In the genomic region with DNA sequence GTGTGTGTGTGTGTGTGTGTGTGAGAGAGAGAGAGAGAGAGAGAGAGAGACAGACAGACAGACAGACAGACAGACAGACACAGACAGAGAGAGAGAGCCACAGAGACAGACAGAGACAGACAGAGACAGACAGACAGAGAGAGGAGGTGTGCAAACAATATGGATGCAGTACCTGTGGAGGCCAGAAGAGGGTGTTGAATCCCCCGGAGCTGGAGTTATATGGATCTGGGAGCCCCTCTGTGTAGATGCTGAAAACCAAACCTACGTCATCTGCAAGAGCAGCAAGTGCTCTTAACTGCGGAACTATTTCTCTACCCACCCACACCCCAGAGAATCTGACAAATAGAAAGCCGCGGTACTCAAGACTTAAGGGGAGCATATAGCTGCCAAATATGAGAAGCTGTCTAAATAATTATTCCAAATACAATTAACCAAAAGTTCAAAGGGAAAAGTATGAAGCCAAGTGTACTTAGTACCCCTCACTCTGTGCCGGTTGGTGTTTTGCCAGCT, we compare ENCODE assay signal across 28 mouse cellular contexts.
DNase-seq lines count a peak whose midpoint lies in the region; ATAC-seq and TF ChIP-seq lines count a peak whose summit lies in the region.
"Had no signal": no experiment of that assay in that cellular context is flagged by ENCODE, and none has a peak within 500 bp of the region (broad histone marks: within the 10 kb centered on the region; RNA-seq: fewer than 3 reads in every experiment).

No protein-coding gene starts in this region.

- no peak overlapping the region for H3K4me2 ChIP-seq in lung, postnatal 0 days (replicated peaks; ENCODE audit: low read depth, low read length)
- H3K4me2 ChIP-seq in forebrain, embryonic 16.5 days (ENCODE audit: low read length) = no peak overlapping the region
- H3K4me2 ChIP-seq: heart, embryonic 13.5 days; hindbrain, embryonic 13.5 days; limb, embryonic 15.5 days; lung, embryonic 15.5 days; neural tube, embryonic 12.5 days had no signal

- TF ChIP-seq EP300 in lung, postnatal 0 days (IDR thresholded peaks at IDR 0.05) = no peak

- no peaks in the 10 kb centered on the region for H3K27me3 ChIP-seq in lung, postnatal 0 days (replicated peaks; ENCODE audit: insufficient read depth, low read length)
- H3K27me3 ChIP-seq in forebrain, embryonic 16.5 days (replicated peaks; ENCODE audit: control insufficient read depth, insufficient read depth, low read length) = no peaks in the 10 kb centered on the region
- H3K27me3 ChIP-seq: hindbrain, embryonic 13.5 days; limb, embryonic 15.5 days; lung, embryonic 15.5 days; neural tube, embryonic 12.5 days had no signal

- in situ Hi-C loops in ES-E14 (cut with MboI; ENCODE audit: low sequenced_read_pairs in 2 of 2, unreplicated experiment in 2 of 2) = no loop called here

- H3K27ac ChIP-seq in layer of hippocampus, adult 2 months = no peak overlapping the region
- no peak overlapping the region for H3K27ac ChIP-seq in lung, postnatal 0 days (ENCODE audit: low read length)
- H3K27ac ChIP-seq in ES-E14 (ENCODE audit: insufficient read depth, low read depth, low read length, poor library complexity, severe bottlenecking) = no peak overlapping the region
- H3K27ac ChIP-seq in forebrain, embryonic 16.5 days (ENCODE audit: low read length) = no peak overlapping the region
- H3K27ac ChIP-seq: forebrain, embryonic 10.5 days; heart, adult 2 months; heart, embryonic 13.5 days; hindbrain, embryonic 13.5 days; limb, embryonic 15.5 days; lung, embryonic 15.5 days; midbrain, embryonic 10.5 days; neural tube, embryonic 12.5 days had no signal

- no peak for TF ChIP-seq POLR2A in brain, embryonic 14.5 days (IDR thresholded peaks at IDR 0.05; ENCODE audit: borderline replicate concordance, extremely low read depth, insufficient read depth, insufficient read length, poor library complexity, severe bottlenecking)

- H3K4me3 ChIP-seq in layer of hippocampus, adult 2 months = no peak overlapping the region
- H3K4me3 ChIP-seq in lung, postnatal 0 days (ENCODE audit: low read depth, low read length) = no peak overlapping the region
- H3K4me3 ChIP-seq in ES-E14 (ENCODE audit: insufficient read depth in 1 of 2, low read depth in 1 of 2, low read length in 2 of 2, poor library complexity in 1 of 2, severe bottlenecking in 1 of 2) = no peak overlapping the region
- H3K4me3 ChIP-seq in forebrain, embryonic 16.5 days (replicated peaks; ENCODE audit: low read length) = no peak overlapping the region
- H3K4me3 ChIP-seq: forebrain, embryonic 10.5 days; heart, adult 2 months; heart, embryonic 13.5 days; hindbrain, embryonic 13.5 days; limb, embryonic 15.5 days; lung, embryonic 15.5 days; midbrain, embryonic 10.5 days; neural tube, embryonic 12.5 days had no signal

- no peaks in the 10 kb centered on the region for H3K36me3 ChIP-seq in lung, postnatal 0 days (ENCODE audit: insufficient read depth, low read length)
- H3K36me3 ChIP-seq in ES-E14 (ENCODE audit: control insufficient read depth, insufficient read depth, low read length, poor library complexity, severe bottlenecking) = no peaks in the 10 kb centered on the region
- no peaks in the 10 kb centered on the region for H3K36me3 ChIP-seq in forebrain, embryonic 16.5 days (ENCODE audit: control insufficient read depth, insufficient read depth)
- H3K36me3 ChIP-seq: forebrain, embryonic 10.5 days; G1E; heart, embryonic 13.5 days; hindbrain, embryonic 13.5 days; limb, embryonic 15.5 days; lung, embryonic 15.5 days; midbrain, embryonic 10.5 days; neural tube, embryonic 12.5 days had no signal

- TF ChIP-seq CTCF in layer of hippocampus, adult 2 months (conservative IDR thresholded peaks at IDR 0.05) = peak; percentile 53
- peak; percentile 49 for TF ChIP-seq CTCF in lung, postnatal 0 days (IDR thresholded peaks at IDR 0.05)
- peak; percentile 39; the same call in 1 of the 2 replicates for TF ChIP-seq CTCF in brain, embryonic 14.5 days (IDR thresholded peaks at IDR 0.05; ENCODE audit: borderline replicate concordance, extremely low read depth, insufficient read depth, insufficient read length)

- H3K4me1 ChIP-seq in lung, postnatal 0 days (ENCODE audit: insufficient read depth, low read depth, low read length) = no peaks in the 10 kb centered on the region
- H3K4me1 ChIP-seq in ES-E14 (ENCODE audit: control insufficient read depth in 2 of 2, insufficient read depth in 2 of 2, low read length in 2 of 2, poor library complexity in 1 of 2) = 0 out of 4 replicates have a peak, but pooled peaks cover 0 to 3% of the 10 kb centered on the region in 2 experiments
- H3K4me1 ChIP-seq in forebrain, embryonic 16.5 days (replicated peaks; ENCODE audit: control insufficient read depth, insufficient read depth, low read length) = no peaks in the 10 kb centered on the region
- H3K4me1 ChIP-seq: midbrain, embryonic 10.5 days; neural tube, embryonic 12.5 days had no signal

- DNase-seq in layer of hippocampus, adult 2 months (ENCODE audit: low spot score in 2 of 2) = no peak
- no peak for DNase-seq in layer of hippocampus, postnatal 25 days (ENCODE audit: extremely low spot score in 1 of 2, low spot score in 1 of 2)
- peak; percentile 52 for DNase-seq in lung, postnatal 0 days (ENCODE audit: low spot score)
- DNase-seq in lung, adult 18-20 months = no peak
- peak; percentile 19 for DNase-seq in ES-E14 (ENCODE audit: low read depth, low spot score)
- DNase-seq in brain, embryonic 14.5 days (ENCODE audit: low read depth) = no peak
- DNase-seq: adrenal gland, postnatal 10 days; cerebellum, adult 9-10 months; gastrocnemius, postnatal 36 days; heart, adult 2 months; heart, postnatal 14 days; kidney, adult 9 months; kidney, postnatal 36 days; left cerebral cortex, postnatal 4 days; right cerebral cortex, postnatal 14 days; spleen, adult 18-20 months had no signal

- 39% methylated on average over 6 of the region's 6 CpGs for WGBS in lung, postnatal 0 days
- 79% methylated on average over 6 of the region's 6 CpGs for whole genome bisulfite sequencing in forebrain, embryonic 16.5 days

- no peak overlapping the region for H3K9ac ChIP-seq in lung, postnatal 0 days (replicated peaks; ENCODE audit: low read depth)
- no peak overlapping the region for H3K9ac ChIP-seq in ES-E14 (ENCODE audit: insufficient read depth, low read depth, low read length, poor library complexity, severe bottlenecking)
- no peak overlapping the region for H3K9ac ChIP-seq in forebrain, embryonic 16.5 days (replicated peaks; ENCODE audit: low read depth, low read length)
- H3K9ac ChIP-seq: heart, embryonic 13.5 days; hindbrain, embryonic 13.5 days; limb, embryonic 15.5 days; lung, embryonic 15.5 days; neural tube, embryonic 12.5 days had no signal

- peak; percentile 59 for ATAC-seq in lung, postnatal 0 days
- ATAC-seq in CD4-positive, CD25-positive, alpha-beta regulatory T cell, adult 4 months = no peak
- ATAC-seq in forebrain, embryonic 16.5 days = no peak
- ATAC-seq: activated CD4-positive, CD25-positive, alpha-beta regulatory T cell, adult 4 months; Patski had no signal

- H3K9me3 ChIP-seq in lung, postnatal 0 days (ENCODE audit: low read length) = no peaks in the 10 kb centered on the region
- no peaks in the 10 kb centered on the region for H3K9me3 ChIP-seq in ES-E14 (ENCODE audit: control insufficient read depth, insufficient read depth, low read depth, low read length)
- H3K9me3 ChIP-seq in forebrain, embryonic 16.5 days (ENCODE audit: control insufficient read depth, low read length) = no peaks in the 10 kb centered on the region
- H3K9me3 ChIP-seq: forebrain, embryonic 10.5 days; G1E; heart, embryonic 13.5 days; hindbrain, embryonic 13.5 days; limb, embryonic 15.5 days; lung, embryonic 15.5 days; midbrain, embryonic 10.5 days; neural tube, embryonic 12.5 days had no signal

TF ChIP-seq in ES-E14, 5 proteins besides CTCF, POLR2A, EP300 and RAD21:
- TF ChIP-seq ZNF384 (IDR thresholded peaks at IDR 0.05; ENCODE audit: low read depth, low read length) = no peak

Comparison
In these comparisons a context has a peak if more than half of its experiments do, and no peak if none do; other contexts are left out.
1. DNase-seq: peak in lung, postnatal 0 days (single experiment) and ES-E14 (single experiment); none in layer of hippocampus, adult 2 months (0 of 2), layer of hippocampus, postnatal 25 days (0 of 2), lung, adult 18-20 months (0 of 2) and brain, embryonic 14.5 days (single experiment).
2. Peak in every context shown above with its lines, with median percentiles within 50 percentile points of each other: CTCF ChIP-seq.